Mouse (Mus musculus): Measurements from ENCODE around the gene Foxi1.
"Not testable (repeated sequence)": the region's sequence is repeated elsewhere in the genome, so short reads cannot be mapped to it uniquely, and the experiment has no call there.

The Foxi1 gene

DNA sequence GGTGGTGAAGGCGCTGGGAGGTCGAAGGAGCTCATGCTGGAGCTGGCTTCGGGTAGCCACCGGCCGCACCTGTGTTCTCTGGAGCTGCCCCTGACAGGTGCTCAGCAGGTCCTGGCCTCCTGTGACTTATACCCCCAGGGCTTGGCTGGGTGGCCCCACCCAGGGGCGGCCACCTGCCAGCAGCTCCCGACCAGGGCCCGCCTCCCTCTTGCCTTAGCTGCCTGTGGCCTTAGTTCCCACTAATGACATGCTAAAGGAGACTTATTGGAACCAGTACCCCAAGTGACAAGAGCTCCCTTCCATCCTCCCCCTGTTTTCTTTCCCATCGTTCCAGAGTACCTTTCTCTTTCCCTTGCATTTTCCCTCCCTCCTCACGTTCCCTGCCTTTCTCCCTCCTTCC, at the start of gene Foxi1:
TSS of gene Foxi1 (minus strand) at position 101 of the 400 bp plus-strand sequence.
- no peak for DNase-seq (ENCODE audit: low spot score in 2 of 2)

DNA sequence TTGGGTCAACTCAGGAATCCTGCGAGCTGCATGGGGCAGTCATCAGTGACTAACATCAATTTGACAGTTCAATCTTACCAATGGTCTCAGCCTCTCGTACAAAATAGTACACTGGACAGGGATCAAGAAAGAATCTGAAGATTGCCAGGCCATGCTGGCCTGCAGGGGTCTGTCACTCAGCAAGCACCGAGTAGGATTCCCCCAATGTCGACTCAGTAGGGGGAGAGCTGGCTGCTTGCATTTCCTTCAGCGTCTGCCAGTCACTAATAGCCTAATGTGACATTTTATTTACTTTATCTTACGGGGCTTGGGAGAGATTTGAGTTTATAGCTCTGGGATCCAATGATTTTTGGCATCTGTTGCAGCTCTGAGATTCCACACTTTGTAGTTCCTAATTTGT, 35.1 kb upstream of the Foxi1 start:
- DNase-seq (ENCODE audit: low spot score in 2 of 2) = no peak

DNA sequence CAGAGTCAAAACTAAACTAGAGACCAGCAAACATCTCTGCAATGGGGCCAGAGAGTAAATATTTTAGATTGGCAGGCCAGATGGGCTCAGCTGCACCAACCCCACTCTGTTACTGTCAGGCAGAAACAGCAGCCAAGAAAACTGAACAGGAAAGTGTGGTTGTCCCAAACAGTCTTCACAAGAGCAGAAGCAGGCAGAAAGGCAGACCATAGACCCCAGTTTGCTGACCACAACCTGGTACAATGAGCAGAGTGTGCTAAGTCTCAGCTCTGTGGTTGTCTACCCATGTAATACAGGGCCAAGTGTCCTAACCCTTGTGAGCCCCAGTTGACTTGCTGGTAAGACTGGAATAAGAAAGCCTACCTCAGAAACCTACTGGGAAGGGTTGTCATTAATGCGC, 32.4 kb upstream of the Foxi1 start:
- DNase-seq (ENCODE audit: low spot score in 2 of 2) = no peak

DNA sequence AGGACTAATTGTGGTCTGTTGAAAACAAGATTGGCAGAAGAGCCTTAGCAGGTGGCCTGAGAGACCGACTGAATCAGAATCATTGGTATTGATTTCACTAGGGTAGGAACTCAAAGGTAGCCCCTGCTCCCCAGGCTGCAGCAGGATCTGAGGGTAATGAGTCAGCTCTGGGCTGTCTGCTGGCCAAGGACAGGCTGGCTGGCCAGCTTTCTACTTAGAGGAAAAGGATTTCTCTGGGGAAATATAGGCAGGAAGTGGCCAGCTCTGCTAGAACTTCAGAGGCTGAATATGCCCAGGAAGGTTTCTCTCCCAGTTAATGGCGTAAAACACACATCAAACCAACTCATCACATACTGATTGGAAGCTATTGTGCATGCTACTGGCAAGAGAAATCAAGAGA, 31.8 kb upstream of the Foxi1 start:
- DNase-seq (ENCODE audit: low spot score in 2 of 2) = no peak

DNA sequence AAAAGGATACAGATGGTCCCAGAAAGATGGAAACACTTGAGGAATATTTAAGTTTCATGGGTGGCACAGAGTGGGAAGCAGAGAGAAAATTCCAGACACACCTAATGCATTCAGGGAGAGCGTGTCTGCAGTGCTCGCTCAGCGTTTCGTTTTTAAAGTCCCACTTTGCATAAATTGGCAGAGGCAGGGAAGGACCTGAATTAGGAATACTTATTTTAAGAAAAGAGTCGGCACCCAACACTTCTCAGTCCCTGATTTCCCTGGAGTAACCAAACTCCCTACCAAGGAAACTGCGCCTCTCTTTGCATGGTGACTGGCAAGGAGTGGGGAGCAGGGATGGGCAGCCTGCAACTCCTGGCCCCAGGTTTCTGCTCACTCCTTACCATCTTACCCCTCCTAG, 29.0 kb upstream of the Foxi1 start:
- DNase-seq (ENCODE audit: low spot score in 2 of 2) = no peak

DNA sequence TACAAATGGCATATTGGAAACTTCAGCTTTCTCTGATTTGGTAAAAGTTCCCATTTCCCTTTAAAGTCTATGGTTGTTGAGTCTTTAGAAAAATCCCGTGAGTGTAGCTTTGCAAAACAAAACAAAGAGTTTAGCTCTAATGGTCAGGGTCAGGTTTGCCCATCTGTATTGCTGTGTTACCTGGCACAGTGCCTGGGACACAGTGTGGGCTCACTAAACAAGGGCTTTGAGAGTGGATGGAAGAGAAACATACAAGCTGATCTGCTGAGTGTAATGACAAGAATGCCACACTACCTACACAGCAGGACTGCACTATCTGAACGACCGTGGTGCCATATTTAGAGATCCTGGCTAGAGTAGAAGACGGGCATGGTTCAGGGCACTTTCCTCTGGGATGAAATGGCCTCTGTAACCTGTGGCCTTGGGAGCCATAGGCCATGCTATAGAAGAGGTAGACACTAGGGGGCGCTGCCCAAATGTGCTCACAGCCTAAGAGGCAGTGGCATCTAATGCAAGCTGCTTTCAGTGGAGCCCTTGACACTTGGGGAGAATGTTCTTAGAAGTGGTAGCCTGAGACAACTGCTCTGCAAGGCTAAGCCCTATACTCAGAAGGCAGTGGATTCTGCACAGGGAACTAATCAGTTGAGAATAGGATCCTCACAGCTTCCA, 28.3 kb upstream of the Foxi1 start:
- peak in 1 of 2 experiments; percentile 17 for DNase-seq (ENCODE audit: low spot score in 2 of 2)

DNA sequence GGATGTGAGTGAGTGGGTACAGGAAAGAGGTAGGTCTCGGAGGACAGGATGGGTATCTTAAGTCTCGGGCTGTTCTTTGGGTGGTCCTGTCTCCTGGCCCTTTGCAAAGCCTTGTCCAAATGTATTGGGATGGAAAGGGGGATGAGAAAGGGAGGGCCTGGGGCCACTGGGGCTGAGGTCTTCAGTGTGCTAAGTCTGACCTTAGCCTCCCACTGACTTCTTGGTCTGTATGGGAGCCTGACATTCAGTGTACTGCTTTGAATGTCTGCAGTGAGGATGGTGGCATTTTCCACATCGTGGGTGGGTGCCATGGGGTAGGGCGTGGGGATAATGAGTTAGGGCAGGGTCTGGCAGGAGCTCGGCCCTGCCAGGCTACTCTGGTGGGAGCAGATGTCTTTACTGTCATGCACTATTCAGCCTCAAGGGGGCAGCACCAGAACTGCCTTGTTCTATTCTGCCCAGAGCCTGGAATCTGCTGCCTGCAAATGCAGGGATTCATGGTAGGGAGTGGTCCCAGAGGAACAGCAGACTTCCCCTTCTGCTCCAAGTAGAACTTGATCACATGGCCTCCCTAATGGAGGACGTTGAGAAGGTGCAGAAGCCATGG, 21.0 kb upstream of the Foxi1 start:
- DNase-seq (ENCODE audit: low spot score in 2 of 2) = peak in 1 of 2 experiments; percentile 72

DNA sequence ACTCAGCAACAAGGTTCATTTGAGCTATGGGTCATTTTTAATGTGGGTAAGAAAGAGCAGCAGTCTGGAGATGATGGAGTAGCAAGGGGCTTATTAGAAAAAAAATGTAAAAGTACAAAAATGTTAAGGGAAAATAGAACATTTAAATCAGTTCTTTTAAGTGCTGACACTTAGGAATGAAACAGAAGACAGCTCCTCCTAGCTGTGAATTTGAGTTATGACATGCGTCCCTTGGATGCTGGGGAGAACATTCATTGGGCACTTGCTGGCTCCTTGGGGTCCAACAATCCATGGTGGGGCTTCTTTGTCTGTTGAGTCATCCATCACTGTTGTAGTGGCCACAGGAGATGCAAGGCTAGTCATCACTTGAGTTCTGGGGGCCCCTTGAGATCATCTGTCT, 19.3 kb upstream of the Foxi1 start:
- no peak for DNase-seq (ENCODE audit: low spot score in 2 of 2)

DNA sequence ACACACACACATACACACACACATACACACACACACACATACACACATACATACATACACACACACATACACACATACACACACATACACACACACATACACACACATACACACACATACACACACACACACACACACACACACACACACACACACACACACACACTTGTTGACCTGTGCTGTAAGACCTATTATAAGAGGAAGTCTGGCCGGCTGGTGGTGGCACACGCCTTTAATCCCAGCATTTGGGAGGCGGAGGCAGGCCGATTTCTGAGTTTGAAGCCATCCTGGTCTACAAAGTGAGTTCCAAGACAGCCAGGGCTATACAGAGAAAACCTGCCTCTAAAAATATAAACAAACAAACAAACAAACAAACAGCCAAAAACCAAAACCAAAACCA, 12.7 kb upstream of the Foxi1 start:
- not testable (repeated sequence) for DNase-seq (ENCODE audit: low spot score in 2 of 2)

DNA sequence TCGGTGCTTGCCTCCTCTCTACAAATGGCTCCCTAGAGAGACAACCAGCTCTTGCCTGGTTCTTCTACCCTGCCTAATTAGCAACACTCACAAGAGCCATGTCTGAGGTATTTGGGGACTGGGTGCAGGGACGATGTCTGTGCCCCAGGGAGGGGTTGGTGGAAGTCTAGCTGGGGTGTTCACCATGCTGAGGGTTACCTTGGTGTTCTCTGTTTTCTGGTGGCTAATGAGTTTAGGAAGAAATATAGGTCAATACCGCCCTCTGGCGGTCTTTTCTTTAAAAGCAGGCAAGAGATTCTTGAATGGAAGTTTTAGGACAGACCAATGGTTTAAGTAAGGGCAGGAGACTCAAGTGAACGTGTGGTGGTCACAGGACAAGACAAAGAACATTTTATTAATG, 5.0 kb upstream of the Foxi1 start:
- DNase-seq (ENCODE audit: low spot score in 2 of 2) = peak; percentile 29 to 65

DNA sequence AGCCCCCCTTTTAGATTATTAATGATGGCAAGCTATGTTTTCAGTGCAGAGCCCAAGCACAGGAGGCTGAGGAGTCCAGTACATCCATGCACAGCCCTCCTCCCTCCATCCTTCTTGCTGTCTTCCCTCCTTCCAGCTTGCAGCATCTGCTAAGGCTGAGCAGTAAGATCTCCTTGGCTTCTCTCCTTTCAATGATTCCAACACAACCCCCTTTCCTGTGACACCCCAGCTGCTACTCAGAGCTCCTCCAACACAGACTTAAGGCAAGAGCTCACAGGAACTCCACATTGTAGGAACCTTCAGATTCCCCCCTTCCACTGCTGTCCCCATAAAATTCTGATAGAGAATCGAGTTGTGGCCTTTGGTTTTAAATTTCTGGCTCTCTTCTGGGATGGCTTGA, 5.1 kb downstream of the Foxi1 start:
- DNase-seq (ENCODE audit: low spot score in 2 of 2) = no peak

DNA sequence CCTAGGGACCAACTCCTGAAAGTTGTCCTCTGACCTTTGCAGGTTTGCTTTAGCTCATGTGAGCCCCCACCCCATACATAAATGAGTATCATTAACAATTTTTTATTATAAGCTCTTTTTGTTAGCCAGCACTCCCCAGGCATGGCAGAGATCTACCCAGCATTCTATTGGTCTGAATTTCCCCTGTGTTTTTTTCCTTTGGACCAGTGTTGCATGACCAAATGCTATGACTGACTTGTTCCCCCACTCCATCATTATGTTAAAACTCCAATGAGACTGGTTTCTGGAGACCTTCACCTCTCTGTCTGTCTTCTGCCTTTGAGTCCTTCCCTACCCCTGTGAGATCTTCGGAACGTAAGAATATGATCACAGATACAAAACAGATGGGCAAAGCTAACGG, 12.7 kb downstream of the Foxi1 start:
- DNase-seq (ENCODE audit: low spot score in 2 of 2) = no peak

DNA sequence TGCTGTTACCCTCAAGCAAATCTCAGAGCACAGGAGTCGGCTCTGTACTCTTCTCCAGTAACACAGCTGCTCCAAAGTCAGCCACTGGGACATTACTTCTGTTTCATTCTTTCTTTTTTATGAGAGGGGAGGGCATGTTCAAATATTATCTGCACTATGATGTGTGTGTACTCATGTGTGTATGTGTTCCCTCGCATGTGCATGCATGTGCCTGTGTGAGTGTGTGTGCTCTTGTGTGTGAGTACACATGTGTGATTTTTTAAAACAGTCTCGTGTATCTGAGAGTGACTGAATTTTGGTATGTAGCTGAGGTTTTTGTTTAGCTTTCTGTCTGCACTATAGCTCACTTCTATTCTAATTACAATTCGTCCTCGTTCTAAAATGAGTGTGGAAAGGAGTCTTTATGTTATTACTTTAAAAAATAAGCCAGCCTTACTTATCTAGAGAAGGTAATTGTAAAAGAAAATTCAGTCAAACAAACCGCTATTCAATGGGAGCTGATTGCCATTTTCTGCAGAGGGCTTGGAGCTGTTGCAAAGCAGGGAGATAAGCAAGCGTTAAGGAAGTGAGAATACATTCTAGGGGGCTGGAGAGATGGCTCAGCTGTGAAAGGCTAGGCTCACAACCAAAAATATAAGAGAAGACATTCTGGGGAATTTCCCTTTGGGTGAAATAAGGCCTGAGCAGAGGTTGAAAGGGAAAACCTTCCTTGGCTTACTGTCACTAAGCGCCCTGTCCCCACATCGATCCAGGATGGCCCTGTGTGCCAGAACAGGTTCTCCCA, 13.5 kb downstream of the Foxi1 start:
- DNase-seq (ENCODE audit: low spot score in 2 of 2) = no peak

DNA sequence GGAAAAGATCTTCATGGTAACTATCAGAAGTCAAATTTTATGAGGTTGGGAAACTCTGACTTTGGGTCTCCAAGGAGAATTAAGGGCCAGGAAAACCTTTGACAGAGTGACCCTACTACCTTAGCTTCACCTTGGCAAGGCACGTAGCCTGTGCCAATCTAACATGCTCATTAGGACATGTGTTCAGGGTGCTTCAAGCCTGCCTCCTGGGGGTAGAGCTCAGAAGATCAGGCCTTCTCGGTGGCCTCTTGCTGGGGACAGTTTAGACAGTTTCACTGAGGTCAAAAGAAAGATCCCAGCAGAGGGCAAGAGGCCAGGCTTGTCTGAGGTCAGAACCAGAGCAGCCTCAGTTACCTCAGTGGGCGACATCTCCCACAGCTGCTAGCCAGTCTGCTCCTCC, 14.2 kb downstream of the Foxi1 start:
- no peak for DNase-seq (ENCODE audit: low spot score in 2 of 2)

DNA sequence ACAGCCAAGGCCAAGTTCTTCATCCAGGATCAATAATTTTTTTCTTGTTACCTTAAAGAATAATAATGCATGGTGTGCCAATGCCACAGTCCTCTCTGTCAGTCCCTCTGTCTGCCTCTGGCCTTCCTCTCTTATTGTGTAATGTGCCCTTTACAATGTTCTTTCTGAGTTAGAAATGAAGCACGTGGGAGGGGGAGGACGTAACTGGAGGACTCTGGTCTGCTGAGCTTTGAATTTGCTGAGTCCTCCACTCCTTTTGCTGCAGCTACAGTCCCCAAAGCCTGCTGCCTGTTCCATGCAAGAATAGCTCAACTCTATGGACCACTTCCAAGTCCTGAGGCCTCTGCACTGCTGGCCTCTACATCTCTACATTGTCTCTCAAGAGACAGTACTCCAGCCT, 23.6 kb downstream of the Foxi1 start:
- DNase-seq (ENCODE audit: low spot score in 2 of 2) = no peak

DNA sequence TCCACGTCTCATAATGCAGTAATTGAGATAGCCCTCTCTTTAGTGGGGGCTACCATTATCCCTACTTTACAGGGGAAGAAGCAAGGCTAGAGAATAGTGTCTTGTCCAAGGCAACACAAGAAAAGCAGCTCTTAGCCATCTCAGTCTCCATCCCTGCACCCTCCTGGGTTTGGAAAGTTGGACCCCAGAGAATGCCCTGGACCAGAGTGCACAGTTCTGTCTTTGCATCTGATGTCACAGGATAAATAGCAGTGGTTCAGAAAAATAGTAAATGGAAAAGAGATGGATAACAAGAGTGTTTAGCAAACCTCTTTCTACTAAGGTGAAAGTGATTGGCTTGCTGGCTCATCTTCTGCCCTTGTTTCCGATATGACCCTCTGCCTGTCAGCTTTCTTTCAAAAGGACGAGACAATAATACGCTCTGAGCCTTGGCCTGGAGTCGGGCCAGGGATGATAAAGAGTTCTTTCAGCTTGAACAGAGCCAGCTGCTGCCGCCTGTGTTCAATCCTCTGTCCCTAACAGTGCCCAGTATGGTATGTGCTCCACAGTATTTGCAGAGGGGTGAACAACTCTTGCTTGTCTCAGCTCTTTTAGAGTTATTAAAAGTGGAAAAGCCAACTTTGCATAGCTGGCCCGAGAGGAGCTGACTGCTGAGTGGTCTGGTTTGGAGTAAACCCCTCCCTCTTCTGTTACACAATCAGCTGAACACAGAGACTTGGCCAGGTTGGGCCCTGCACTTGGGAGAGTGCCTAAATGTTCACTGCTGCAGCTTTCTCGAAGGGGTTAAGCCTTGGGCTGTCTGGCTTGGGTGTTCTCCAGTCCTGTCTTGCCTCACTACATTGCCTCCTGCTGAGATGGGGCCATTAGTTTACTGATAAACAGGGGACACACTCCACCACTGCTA, 26.4 kb downstream of the Foxi1 start:
- DNase-seq (ENCODE audit: low spot score in 2 of 2) = peak; percentile 31 to 38

DNA sequence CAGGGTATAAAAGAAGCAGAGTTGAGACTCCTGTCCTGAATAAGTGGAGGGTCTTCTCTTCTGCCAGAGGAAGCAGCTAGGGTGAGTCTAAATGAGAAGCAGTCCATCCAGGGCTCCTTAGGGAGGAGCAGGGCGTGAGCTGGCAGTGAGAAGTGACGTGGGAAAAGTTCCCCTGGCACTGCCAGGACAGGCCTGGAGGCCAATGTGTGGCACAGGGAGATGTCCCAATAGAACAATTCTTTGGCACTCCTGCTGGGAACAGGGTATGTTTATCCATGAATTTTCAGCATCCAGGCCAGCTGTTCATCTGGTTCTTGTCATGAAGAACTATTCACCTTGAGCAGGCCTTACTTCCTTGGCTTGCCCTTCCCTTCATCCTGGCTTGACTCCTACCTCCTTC, 29.1 kb downstream of the Foxi1 start:
- no peak for DNase-seq (ENCODE audit: low spot score in 2 of 2)

DNA sequence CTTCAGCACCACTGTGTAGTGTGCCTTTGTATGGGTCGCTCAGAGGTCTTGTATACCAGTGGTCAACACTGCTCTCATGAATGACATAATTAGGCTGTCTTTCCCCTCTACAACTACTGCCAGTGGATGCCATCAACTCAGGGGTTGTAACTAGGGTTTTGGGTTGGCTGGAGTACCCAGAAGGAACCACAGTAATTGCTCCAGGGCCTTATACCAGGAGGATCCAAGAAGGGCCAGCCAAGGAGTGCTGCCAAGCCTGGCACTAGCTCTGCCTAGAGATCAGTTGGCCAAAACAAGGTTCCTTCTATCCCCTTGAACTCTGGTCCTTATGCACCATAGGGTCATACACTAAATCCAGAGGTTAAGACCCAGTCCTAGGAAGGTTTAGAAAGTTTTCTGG, 31.5 kb downstream of the Foxi1 start:
- peak in 1 of 2 experiments; percentile 23 for DNase-seq (ENCODE audit: low spot score in 2 of 2)

DNA sequence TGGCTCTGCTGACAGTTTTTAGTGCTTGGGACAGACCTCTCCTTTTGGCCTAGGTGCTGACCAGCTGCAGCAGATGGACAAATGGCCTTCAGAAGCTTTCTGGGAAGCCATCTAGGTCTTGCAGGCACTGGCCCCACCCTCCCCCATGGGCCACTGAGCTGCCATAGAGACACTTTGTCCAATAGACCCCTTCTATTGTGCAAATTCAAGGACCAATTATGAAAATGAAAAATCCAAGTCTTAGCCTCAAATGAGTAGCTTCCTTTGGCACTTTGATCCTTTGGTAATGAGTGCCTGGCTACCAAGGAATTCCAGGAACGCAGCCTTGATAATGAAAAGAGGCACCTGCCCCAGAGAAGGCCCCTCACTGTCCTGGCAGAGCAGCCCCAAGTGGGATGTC, 36.7 kb downstream of the Foxi1 start:
- no peak for DNase-seq (ENCODE audit: low spot score in 2 of 2)

DNA sequence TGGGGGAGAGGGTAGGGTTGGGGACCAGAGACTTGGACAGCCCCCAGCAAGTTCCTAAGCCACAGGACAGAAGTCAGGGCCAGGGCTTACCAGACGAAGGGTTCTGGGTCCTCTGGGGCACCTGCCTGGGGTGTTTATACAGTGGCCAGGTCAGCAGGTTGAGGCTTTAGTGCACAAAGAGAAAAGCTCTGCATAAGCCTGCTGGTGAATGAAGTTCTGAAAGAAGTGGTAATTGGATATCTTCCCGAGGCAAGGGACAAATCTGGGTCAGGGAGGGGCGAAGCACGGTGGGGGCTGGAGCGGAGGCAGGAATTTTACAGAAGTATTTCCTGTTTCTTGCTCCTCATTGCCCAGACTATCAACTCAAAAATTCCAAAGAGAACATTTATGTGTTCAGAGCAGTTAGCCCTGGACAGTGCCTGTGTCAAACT, 38.4 kb downstream of the Foxi1 start:
- no peak for DNase-seq (ENCODE audit: low spot score in 2 of 2)

DNA sequence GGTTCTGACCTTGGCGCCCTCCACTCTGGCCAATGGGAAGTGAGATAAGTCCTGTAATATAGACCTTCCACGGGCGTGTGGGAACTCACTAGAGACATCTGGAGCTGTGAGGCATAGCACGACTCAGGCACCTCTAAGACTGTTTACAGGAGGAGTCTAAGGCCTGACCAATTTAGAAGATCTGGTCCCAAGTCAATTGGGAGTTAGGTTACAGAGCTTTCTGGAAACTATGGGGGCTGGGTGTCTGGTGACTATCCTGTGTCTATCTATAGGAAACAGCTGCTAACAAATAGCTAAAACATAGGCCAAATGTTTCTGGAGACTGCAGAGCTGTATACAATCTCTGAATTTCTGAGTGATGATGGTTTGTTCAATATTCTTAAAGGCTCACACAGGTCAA, 41.5 kb downstream of the Foxi1 start:
- DNase-seq (ENCODE audit: low spot score in 2 of 2) = no peak

DNA sequence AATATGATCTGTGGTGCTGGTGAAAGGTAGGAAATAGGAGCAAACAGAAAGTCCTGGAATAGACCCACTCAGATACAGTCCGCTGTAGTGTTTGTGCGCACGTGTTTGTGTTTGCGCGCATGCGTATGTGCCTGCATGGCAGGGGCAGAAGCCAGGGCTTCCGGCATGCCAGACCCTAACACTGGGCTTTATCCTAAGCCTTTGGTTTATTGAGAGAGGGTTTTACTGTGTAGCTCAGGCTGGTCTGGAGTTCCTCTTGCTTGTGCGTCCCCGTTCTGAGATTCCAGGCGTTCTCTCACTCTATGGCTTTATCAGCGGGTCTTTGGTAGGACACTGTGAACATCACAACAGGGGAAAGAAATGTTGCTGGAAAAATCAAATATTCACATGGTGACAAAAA, 42.6 kb downstream of the Foxi1 start:
- DNase-seq (ENCODE audit: low spot score in 2 of 2) = no peak

Measured in frontal cortex, postnatal 10 days (tissue).